Mouse (Mus musculus): ENCODE data around the gene Slc25a3. TPM values are rescaled to one million over a fixed set of nuclear protein-coding genes. Genes with fewer than 3 reads are reported as not detected.
A peak's percentile ranks its signal among the peaks of the same experiment; 100 is the strongest.

The Slc25a3 gene
- 100 to 1,000 TPM; 200 to 224 TPM for polyA plus RNA-seq (2017; shearing (Covaris generic))

DNA sequence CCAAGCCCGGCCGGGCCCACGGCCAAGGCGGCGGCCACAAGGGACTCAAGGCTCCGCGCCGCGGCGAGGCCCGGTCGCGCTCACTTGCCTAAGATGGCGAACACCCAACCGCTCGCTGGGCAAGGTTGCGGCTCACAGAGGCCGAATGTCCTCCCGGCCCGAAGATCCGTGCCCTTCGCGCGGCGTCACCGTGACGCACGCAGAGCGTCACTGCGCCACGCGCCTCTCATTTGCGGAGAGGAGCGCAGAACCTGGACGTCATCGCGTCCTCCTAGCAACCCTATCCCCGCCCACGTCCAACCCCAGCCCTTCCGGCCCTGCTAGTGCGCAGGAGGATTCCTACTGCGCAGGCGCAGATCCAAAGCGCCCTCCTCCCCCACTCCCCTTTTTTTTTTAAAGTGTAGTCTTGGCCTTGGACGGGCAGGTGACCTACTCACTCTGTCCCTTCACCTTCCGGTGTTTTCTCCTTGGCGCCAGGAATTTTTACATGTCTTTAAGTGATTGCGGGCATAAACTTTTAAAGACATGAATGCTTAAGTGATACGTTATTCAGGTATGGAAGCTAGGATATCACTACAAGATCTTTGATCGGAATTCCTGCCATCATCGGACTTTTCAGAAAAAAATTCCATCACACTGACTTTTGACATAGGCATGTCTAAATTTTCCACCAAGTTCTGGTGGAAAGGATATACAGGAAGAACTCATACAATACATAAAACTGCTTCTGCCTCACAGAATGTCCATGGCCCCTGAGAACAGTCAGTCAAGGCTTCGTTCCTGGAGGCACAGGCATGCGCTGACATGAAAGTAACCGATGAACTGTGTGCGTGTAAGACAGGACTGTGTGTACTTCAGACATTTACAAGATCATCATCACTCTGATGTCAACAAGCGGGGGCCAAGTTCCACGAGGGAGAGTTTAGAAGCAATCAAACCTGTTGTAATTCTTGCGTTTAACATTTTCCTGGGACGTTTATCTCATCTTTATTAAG lies at the start of gene Slc25a3:
Gene Slc25a3 (minus strand): TSS at position 232 of the 995 bp plus-strand sequence.
- ATAC-seq = peak; percentile 95

DNA sequence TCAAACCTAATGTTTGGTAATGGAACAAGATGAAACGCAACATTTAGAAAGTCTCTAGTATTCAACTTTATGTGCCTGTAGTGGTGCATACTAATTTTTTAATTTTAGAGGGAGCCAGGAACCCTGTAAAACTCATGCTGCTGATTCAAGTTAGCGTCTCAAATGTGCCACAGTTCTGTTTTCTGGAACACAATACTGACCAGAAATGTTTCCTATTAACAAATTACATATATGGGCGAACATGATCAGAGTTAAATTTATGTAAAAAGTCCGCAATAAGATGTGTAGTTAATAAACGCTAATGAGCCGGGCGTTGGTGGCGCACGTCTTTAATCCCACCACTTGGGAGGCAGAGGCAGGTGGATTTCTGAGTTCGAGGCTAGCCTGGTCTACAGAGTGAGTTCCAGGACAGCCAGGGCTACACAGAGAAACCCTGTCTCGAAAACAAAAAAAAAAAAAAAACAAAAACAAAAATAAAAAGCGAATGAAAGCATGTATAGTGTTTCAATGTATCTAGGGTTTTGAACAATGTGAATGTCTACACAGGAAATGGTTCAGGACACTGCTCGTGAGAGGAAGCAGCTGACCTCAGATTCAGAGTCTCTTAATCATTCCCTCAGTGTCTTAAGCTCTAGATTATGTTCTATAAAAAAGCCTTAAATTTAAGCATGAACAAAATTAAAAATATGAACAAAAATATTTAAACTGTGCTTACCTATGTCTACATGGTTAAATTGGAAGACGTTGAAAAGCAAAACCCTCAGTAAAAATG lies 48.7 kb upstream of the Slc25a3 start:
- no peak for ATAC-seq

DNA sequence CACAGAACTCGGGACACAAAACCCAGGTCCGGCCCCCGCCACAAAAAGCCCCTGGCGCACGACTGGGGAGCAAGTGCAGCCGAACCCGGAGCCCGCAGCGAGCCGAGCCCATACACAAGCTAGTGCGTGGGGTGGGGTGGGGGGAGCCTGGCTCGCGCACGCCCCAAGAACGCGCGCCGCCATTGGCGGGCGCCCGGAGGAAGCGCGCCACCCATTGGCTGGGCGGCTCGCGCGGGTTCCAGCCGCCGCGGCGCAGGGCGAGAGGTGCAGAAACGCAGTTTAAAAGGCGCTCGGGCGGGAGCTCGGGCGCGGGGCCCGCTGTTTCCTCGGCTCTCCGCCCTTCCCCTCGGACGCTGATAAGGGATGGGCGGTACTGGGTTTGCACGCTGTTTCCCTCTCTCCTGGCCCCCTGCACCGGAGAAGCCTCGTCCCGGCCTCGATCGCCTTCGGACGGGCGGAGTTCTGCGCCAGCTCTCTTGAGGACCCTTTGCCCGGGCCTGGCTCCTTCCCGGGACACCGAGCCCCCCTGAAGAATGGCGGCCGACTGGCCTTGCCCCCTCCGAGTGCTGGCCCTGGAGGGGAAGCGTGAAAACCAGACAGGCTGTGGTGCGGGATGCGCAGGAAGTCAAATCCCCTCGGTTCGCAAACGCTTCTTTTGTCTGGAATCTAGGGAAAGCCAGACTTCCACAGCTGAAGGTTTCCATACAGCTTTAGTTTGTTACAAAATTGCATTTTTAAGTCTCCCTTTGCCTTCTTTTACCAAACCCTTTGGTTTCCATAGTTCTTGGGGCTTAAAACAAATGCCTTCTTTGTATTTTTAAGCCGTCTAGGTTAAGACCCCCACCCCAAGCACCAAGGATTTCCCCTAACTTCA lies 47.8 kb upstream of the Slc25a3 start:
- ATAC-seq = peak; percentile 74

DNA sequence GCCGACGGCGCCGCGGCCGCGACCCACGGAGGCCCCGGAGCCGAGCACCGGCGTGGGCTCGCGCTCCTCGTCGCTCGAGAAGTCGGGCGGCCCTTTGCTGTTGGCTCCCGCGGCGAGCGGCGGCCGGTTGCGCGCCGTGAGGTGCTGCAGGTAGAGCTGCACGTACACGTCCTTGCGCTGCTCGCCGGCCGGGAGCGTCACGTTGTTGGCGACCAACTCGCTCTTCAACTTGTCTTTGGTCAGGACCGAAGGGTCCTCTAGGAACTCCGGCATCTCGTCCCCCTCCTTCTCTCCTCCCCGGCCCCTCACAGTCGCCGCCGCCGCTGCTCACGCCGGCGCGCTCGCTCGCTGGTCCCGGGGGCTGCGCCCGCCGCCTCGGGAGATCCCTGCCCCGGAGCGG lies 47.2 kb upstream of the Slc25a3 start:
- ATAC-seq = peak; percentile 18

DNA sequence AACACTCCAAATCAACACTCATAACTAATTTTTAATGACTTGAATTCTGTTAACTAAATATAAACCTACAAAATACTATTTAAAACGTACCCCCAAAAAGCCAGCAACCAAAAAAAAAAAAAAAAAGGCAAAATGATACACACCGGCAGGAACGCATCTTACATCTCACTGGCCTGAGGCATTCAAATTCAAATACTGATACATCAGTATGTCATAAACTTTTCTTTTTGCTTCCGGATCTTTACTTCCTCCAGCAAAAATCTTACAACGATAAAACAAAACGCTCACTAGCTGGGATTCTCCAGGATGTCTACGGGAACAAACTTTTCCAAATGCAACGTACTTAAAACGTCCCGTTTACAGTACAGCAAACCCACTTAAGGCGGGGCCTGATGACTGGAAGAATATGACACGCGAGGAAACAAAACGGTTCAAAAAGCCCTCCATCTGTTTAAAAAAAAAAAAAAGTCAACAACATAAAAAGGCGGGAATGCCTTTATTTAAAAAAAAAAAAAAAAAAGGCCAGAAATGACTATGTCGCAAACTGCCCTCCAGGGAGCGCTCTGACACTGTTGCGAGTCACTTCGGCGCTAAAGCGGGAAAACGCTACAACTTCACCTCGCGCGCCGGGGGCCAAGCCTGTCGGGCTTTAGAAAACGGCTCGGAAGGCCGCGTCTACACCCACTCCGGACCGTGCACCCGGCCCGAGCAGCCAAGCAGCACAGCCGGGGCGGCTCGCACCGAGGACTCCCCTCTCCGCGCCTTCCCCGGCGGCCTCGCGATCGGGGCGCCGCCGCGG lies 46.5 kb upstream of the Slc25a3 start:
- ATAC-seq = peak; percentile 59

DNA sequence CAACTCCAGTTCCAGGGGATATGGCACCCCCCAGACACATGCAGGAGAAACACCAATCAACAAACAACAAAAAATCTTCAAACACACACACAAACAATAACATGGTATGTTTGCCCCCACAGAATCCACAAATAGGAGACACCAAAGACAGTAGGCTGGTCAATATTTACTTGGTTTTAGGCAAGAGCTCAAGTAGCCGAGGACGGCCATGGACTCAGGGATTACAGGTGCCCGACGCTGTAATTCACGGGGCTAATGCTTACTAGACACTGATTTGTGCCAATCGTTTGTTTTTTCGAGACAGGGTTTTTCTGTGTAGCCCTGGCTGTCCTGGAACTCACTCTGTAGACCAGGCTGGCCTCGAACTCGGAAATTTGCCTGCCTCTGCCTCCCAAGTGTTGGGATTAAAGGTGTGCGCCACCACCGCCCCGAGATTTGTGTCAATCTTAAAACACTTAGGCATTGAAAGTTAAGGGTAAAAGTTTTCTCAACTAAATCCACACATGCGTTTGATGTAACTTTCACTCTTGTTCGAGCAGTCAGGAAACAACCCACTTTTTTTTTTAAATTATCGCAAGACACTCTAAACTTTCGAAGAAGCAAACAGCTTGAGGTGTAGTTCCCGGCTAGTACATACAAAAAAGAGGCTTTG lies 45.7 kb upstream of the Slc25a3 start:
- ATAC-seq = no peak

DNA sequence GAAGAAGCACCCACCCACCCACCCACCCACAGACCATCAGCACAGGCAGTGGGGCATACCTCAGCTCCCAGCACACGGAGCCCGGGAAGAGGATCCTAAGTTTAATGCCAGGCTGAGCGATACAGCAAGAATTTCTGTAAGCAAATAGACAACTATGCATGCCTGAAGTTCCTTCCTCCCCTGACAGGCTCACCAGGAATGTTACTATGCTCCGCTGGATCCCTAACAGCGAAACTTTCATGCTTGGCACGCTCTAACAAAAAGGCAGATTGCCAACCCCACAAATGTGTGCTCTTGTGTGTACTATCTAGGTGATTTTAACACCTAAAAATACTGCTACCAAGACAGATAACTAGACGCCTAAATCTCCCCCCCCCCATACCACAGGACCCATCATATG lies 43.5 kb upstream of the Slc25a3 start:
- ATAC-seq = no peak

DNA sequence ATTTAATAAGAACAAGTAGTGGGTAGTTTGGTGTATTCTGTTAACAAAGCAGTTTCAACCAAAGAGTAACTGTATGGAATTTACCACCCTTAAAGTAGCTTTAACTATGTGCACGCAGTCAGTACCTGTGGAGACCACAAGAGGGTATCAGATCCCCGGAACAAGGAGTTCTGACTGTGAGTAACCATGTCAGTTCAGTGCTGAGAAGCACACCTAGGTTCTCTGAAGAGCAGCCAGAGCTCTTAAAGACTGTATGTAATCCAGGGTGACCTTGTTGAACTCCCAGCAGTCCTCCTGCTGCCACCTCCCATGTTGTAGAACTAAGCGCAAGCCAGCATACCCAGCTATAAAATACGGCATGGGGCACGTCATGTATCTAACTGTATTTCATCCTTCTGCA lies 43.0 kb upstream of the Slc25a3 start:
- peak; percentile 56 for ATAC-seq

DNA sequence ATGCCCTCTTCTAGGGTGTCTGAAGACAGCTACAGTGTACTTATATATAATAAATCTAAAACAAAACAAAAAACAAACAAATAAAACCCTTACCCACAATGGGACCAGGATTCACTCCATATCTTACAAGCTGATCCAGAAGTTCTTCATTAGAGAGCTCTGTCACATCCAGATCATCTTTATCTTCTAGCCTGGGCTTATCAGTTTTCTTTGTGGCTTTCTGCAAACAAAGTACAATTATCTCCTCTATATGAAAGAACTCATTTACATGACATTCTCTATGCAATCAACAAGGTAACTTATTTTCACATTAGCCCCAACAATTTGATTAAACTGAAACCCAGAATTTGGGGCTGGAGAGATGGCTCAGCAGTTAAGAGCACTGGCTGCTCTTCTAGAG lies 42.0 kb upstream of the Slc25a3 start:
- ATAC-seq = no peak

DNA sequence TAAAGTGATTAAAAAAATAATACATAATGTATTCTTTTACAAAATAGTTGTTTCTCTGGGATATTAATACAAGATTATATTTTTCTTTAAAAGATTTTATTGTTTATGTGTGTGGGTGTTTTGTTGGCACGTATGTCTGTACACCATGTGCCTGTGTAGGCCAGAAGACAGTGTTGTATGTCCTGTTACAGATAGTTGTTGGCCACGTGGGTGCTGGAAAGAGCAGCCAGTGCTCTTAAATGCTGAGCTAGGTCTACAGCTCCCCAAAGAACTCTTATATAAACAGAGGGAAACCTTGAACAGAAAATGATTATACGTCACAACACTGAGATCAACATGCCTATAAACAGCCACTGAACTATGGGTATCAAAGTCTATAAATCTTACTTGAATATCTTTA lies 40.6 kb upstream of the Slc25a3 start:
- ATAC-seq = no peak

DNA sequence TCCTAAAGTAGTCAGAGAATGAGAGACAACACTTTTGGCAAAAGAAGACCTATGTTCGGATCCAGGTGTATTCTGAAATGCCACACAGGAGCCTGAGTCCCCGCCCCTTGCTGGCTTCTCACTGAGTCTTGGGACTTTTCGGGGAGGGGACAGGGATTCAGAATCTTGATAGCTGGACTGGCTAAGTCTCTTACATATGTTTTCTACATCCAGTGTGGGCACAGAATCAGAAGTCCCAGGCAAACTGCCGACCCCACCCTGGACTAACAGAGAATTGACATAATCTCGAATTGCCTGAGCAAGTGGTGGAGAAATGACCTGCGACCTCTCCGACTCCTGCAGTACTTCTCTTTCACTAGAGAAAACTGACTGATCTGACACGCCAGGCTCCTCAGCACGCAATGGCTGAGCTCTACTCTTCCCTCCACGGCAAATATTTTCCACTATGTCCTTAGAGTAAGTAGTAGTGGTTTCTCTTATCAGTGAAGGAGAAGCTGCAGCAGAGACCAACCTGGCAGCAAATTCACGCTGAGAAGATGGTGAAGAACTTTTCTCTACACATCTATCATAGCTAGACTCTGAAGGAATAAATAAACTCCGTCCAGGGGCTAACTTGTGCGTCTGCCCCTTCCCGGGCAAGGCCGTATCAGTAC lies 38.8 kb upstream of the Slc25a3 start:
- no peak for ATAC-seq

DNA sequence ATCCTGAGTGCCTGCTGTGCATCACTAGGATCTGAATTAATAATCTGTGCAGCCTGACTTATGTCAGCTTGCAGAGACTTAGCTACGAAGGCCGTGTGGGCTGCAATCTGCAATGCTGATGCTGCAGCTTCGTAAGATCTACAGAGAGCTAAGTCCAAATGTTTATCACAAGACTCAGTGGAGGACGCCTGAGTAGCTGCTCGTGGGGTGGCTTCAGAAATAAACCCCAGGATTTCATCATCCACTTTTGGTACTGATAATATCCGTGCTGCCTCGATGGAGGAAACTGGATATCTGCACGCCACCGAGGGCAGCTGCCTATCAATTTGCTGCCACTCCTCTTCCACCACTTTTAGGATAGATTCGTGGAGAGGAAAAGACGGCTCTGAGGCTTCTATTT lies 38.2 kb upstream of the Slc25a3 start:
- no peak for ATAC-seq

DNA sequence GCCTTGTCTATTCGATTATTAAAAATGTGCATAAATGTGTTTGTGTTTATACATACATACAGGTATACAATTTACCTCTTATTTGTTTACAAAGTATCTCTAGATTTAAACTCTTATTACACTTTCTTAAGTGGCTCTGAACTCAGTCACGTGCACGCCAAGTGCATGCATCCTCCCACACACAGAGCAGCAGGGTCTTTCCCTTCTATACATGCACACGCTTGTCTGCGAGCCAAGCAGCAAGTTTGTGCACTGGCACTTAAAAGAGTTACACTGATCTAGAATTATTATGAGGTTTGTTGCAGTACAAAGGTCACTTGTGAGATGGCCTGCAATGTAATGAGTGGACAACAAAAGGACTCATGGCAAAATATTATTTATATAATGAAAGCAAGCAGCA lies 37.1 kb upstream of the Slc25a3 start:
- ATAC-seq = peak; percentile 86

DNA sequence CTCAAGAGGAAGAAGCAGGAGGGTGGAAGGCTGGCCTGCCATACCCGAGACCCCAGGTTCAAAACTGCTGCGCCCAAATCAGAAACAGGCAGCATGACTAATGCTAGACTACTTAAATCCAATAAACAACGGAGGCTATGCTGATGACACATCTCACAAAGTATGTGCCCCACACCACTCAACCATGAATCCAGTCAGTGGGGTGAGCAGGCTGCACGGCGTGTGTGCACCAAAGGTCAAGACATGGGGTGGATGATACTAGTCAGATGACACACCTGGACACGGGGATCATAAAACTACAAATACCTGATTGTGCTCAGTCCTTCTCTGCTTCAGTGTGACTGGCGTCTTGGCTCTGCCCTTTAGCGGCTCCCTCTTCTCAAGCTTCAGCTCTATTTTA lies 34.6 kb upstream of the Slc25a3 start:
- ATAC-seq = no peak

DNA sequence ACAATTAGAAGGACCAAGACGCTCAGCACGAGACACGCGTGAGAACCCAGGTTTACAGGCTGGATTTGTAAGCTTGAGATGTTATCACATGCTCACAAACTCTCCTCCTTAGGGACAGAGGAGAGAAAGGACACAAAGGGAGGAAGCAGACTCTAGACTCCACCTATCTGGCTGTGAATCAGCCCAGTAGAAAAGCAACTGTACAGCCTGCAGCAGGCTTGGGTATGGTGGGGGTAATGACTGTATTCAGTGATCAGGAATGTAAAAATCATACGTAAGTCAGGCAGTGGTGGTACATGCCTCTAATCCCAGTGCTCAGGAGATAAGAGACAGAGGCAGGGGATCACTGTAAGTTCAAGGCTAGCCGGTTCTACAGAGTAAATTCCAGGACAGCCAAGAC lies 32.5 kb upstream of the Slc25a3 start:
- no peak for ATAC-seq

DNA sequence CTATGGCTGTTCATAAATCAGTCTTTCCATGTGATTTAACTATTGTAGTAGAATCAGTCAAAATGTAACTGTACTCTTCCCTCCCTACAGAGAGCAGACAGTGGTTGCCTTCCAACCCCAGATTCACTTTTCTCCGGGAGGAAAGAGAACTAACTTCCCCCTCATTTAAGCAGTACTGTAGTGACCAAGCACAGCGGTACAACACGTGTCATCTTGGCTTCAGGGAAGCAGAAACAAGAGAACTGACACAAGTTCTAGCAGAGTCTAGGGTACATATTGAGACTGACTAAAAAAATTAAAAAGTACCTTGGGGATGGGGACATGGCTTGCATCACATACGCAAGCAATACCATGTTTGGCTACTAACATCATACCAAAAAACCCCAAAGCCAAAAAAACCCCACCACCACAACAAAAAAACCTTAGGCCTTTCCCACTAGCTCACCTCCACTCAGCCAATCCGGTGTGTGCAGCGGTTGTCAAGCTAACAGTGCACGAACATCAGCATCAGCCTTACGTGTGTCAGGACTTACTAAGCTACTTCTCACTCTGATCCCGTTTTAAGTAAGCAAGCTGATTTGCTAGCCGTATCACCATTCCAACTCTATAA lies 30.1 kb upstream of the Slc25a3 start:
- peak; percentile 75 for ATAC-seq

DNA sequence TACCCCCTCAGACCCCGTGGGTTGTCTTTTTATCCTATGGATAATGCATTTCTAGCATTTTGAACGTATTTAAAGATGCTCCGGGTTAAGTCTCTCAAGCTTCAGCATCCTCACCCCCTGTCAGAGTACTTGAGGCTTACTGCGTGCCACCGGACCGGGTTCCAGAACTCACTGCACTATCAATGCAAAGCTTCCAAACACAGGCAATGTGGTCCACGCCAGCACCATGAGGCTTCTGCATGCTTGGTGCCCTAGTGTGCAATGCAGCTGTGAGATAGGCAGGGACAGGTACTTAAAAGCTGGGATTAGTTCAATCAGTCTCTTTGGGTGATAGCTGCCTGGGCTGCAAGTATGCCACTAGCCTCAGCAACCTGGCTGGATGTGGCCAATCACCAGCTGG lies 21.6 kb upstream of the Slc25a3 start:
- no peak for ATAC-seq

DNA sequence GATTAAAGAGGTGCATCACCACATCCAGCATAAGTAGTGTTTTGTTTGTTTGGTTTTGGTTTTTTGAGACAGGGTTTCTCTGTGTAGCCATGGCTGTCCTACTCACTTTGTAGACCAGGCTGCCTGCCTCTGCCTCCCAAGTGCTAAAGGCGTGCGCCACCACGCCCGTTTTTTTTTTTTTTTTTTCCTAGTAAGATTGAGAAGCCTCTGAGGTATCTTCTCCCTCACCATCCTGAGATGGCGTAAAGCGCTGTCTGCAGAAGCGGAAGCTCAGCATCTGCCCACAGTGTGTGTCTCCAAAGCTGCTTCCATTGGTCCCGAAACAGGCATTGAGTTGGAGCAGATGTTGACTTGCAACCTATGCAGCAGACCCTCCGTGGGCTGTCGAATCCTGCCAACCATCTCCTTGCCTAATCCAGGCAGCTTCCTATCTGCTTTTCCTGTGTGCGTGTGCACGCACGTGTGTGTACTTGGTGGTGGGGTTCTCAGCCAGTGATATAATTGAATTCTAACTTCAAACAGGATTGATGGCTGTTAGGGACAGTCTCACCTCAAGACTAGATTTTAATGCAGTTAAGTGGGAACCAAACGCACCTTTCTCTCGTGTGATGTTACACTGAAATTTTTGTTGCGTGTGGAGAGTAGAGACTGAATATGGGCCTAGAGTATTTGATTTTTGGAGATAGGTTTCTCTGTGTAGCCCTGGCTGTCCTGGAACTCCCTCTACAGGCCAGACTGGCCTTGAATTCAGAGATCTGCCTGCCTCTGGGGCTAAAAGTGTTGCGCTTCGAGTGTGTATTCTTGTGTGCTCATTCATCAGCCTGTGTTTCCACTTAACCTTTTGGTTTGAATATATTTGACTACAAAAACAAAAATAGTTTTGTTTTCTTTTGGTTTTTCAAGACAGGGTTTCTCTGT lies 19.7 kb upstream of the Slc25a3 start:
- ATAC-seq = no peak

DNA sequence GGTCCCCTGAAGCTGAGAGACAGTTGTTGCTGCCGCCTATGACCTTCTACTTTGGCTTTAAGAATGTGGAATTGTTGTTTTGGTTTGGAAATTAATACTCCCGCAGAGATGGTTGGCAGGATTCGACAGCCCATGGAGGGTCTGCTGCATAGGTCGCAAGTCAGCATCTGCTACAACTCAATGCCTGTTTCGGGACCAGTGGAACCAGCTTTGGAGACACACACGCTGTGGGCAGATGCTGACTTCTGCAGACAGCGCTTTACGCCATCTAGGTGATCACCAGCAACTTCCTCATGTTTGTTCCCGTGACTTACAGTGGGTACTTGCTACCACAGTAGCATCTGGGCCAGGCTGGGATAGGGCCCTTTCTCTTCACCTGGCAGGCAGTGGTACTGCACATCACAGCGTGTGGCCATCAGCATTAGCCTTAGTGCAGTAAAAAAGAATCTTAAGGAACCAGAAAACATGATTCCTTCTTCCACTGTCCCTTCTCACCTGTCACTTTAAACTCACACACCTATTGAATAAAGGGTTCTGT lies 18.9 kb upstream of the Slc25a3 start:
- no peak for ATAC-seq
